Mouse (Mus musculus) limb, embryonic 14.5 days (tissue): Measurements from ENCODE around the gene Rgs9. TPM values are rescaled to one million over a fixed set of nuclear protein-coding genes. Genes with fewer than 3 reads are reported as not detected.

ENCODE experiments used
- ATAC-seq: fragments of 200-750 bp; cut with Nextera tagmentation; 2 replicates; pipeline ENCODE4 v1.8.0; 2017; ENCODE audit warnings: low read depth, moderate number of reproducible peaks, moderate TSS enrichment; ENCODE audit not compliant: low FRiP score
- DNase-seq: peaks from one replicate; pipeline ENCODE4 v3.0.0-alpha.2; 2015; ENCODE audit warnings: low spot score
- H3K27ac ChIP-seq: fragments of 300-500 bp; sonication (generic); replicated peaks from 2 replicates; pipeline ENCODE4 v1.5.1; 2014; ENCODE audit warnings: low read depth, mild to moderate bottlenecking, low read length, moderate library complexity, mixed read lengths
- H3K27me3 ChIP-seq: fragments of 300-500 bp; sonication (generic); 2 replicates; pipeline ENCODE4 v1.6.1; 2014; ENCODE audit warnings: low read length, mixed read lengths; ENCODE audit not compliant: control insufficient read depth, insufficient read depth
- H3K36me3 ChIP-seq: fragments of 300-500 bp; sonication (generic); 2 replicates; pipeline ENCODE4 v1.6.1; 2014; ENCODE audit warnings: mild to moderate bottlenecking, low read length, moderate library complexity, mixed read lengths; ENCODE audit not compliant: control insufficient read depth, insufficient read depth
- H3K4me1 ChIP-seq: fragments of 300-500 bp; sonication (generic); 2 replicates; pipeline ENCODE4 v1.6.1; 2014; ENCODE audit warnings: antibody characterized with exemption, low read length, mixed read lengths; ENCODE audit not compliant: control insufficient read depth, insufficient read depth
- H3K4me2 ChIP-seq: fragments of 300-500 bp; sonication (generic); replicated peaks from 2 replicates; pipeline ENCODE4 v1.6.1; 2014; ENCODE audit warnings: low read depth, mild to moderate bottlenecking, low read length, moderate library complexity; ENCODE audit not compliant: severe bottlenecking
- H3K4me3 ChIP-seq: fragments of 300-500 bp; sonication (generic); replicated peaks from 2 replicates; pipeline ENCODE4 v1.5.1; 2014; ENCODE audit warnings: low read length
- H3K9ac ChIP-seq: fragments of 300-500 bp; sonication (generic); 2 replicates; pipeline ENCODE4 v1.6.1; 2014; ENCODE audit warnings: mild to moderate bottlenecking, low read depth, low read length, moderate library complexity; ENCODE audit not compliant: severe bottlenecking
- H3K9me3 ChIP-seq: fragments of 300-500 bp; sonication (generic); 2 replicates; pipeline ENCODE4 v1.6.1; 2016; ENCODE audit warnings: low read length; ENCODE audit not compliant: control insufficient read depth
- POLR2A ChIP-seq: fragments of 200-500 bp; IDR thresholded peaks from 2 replicates; pipeline ENCODE4 v1.8.0; 2012; ENCODE audit warnings: inconsistent platforms, mild to moderate bottlenecking, moderate library complexity, borderline replicate concordance; ENCODE audit not compliant: insufficient read depth, insufficient read length; ENCODE audit errors: extremely low read depth
- WGBS: fragments of 180-500 bp; shearing (Covaris S2); extraction: QIAGEN DNeasy Blood & Tissue Kit; methylation state at CpG from one replicate; pipeline ENCODE4 v1.1.7; 2014; 5-methylcytosine and 5-hydroxymethylcytosine counted together
- polyA plus RNA-seq, 2 experiments: library from polyadenylated mRNA; depleted of rRNA in 1 of 2; stranded (reverse) in 1 of 2; unstranded in 1 of 2; fragments of >200 nt; fragmentation: Nextera tagmentation in 1 of 2; extraction: Ambion mirVana in 1 of 2; gene quantifications; 2 replicates each; pipeline versions ENCODE4 v1.2.1 to v1.2.3; 2012 to 2014

The Rgs9 gene
- polyA plus RNA-seq, 2 experiments, result 2.1 to 6.1 TPM

DNA sequence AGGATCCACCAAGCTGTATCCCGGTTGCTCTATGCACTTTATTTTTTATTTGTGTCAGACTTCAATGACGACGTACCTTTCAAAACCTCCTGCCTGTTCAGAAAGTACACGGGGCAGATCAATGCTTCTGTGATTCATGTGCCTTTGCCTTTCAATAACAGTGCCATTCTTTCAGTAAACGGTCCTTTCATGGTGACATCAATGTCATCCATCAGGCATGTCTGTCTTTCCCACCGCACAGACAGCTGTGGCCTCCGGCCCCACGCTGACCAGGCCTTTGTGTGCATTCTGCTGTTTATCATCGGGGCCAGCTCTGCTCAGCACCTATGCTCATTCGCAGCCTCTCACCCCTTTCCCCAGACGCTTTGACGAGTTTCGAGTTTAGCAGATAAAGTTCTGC is 91.2 kb downstream of the Rgs9 start:
- TF ChIP-seq POLR2A, result no peak
- Histone ChIP-seq H3K36me3 (no peaks in the 10 kb centered on the region), H3K9ac (no peak overlapping the region), H3K4me1 (no peaks in the 10 kb centered on the region), H3K9me3 (no peaks in the 10 kb centered on the region), H3K27ac (no peak overlapping the region), H3K27me3 (no peaks in the 10 kb centered on the region), H3K4me2 (no peak overlapping the region), H3K4me3 (no peak overlapping the region)
- DNase-seq, result no peak
- 43% methylated on average over 13 of the region's 13 CpGs for WGBS
- ATAC-seq, result no peak

- Histone ChIP-seq H3K27ac (no peak overlapping the region), H3K9ac (no peak overlapping the region), H3K36me3 (no peaks in the 10 kb centered on the region), H3K4me2 (no peak overlapping the region), H3K9me3 (no peaks in the 10 kb centered on the region), H3K4me3 (no peak overlapping the region), H3K27me3 (no peaks in the 10 kb centered on the region), H3K4me1 (no peaks in the 10 kb centered on the region)
- DNase-seq (no peak), ATAC-seq (no peak)
- TF ChIP-seq POLR2A, result no peak
- 91% methylated on average over 1 of the region's 1 CpGs for WGBS
Observed at GRCm38 (mm10) chr11:109206028-109206427, 91.9 kb downstream of the Rgs9 start.

DNA sequence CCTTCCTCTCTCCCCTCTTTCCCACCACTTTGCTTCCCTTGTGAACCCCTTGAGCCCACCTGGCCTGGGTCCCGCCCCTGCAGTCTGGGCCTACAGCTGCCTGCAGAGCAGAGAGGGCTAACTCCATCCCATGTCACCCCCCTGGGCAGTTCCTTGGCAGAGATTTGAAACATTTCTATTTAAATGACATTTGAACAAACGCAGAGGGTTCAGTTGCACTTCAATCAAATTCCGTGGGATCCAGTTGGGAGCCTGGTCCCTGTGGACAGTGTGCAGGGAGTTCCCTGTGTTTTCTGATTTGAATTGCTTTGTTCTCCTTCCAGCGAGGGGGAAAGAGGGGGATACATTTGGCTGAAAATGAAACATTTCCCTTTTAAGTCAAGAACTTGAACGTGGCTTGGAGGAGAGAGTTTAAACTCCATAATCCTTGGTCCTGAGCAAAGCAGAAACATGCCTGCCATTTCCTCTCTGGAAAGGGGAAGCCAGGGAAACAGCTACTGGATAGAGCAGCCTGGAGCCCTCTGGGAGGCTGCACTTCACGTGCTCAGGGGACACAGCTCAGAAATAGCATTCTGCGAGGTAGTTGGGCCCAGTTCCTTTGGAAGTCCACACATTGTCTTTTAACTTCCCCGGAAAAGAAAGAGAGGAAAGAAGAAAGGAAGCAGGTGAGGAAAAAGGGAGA is 98.2 kb downstream of the Rgs9 start:
- DNase-seq (no peak), ATAC-seq (no peak)
- Histone ChIP-seq H3K9me3 (no peaks in the 10 kb centered on the region), H3K4me2 (no peak overlapping the region), H3K4me1 (peaks cover 8% of the 10 kb centered on the region; the same call in 1 of the 2 replicates), H3K27ac (no peak overlapping the region), H3K27me3 (no peaks in the 10 kb centered on the region), H3K4me3 (no peak overlapping the region), H3K9ac (no peak overlapping the region), H3K36me3 (no peaks in the 10 kb centered on the region)
- 31% methylated on average over 8 of the region's 8 CpGs for WGBS
- no peak for TF ChIP-seq POLR2A

GRCm38 (mm10) chr11:109192673-109193557 is 105.0 kb downstream of the Rgs9 start:
- TF ChIP-seq POLR2A, result no peak
- H3K9ac ChIP-seq, result no peak overlapping the region
- DNase-seq, result peak; percentile 82
- no peak overlapping the region for H3K4me3 ChIP-seq
- no peaks in the 10 kb centered on the region for H3K36me3 ChIP-seq
- WGBS, result 34% methylated on average over 15 of the region's 15 CpGs
- ATAC-seq, result peak; percentile 57; the same call in 1 of the 2 replicates
- H3K27me3 ChIP-seq, result no peaks in the 10 kb centered on the region
- H3K27ac ChIP-seq, result no peak overlapping the region
- H3K4me2 ChIP-seq, result no peak overlapping the region
- no peaks in the 10 kb centered on the region for H3K9me3 ChIP-seq
- H3K4me1 ChIP-seq, result no peaks in the 10 kb centered on the region; the same call in 1 of the 2 replicates

GRCm38 (mm10) chr11:109188235-109188634 is 109.7 kb downstream of the Rgs9 start:
- WGBS, result 75% methylated on average over 5 of the region's 5 CpGs
- Histone ChIP-seq H3K36me3 (no peaks in the 10 kb centered on the region), H3K9me3 (no peaks in the 10 kb centered on the region), H3K4me1 (peaks cover 3% of the 10 kb centered on the region; the same call in 1 of the 2 replicates), H3K9ac (no peak overlapping the region), H3K27ac (no peak overlapping the region), H3K4me2 (no peak overlapping the region), H3K27me3 (no peaks in the 10 kb centered on the region), H3K4me3 (no peak overlapping the region)
- ATAC-seq (no peak), DNase-seq (no peak)
- no peak for TF ChIP-seq POLR2A
